Mouse (Mus musculus): Measurements from ENCODE around the gene Kng2. TPM values are rescaled to one million over a fixed set of nuclear protein-coding genes. Genes with fewer than 3 reads are reported as not detected.
"Not testable (repeated sequence)": the region's sequence is repeated elsewhere in the genome, so short reads cannot be mapped to it uniquely, and the experiment has no call there.

The Kng2 gene
- polyA plus RNA-seq, 1 experiment from 2014 or later = not detected

DNA sequence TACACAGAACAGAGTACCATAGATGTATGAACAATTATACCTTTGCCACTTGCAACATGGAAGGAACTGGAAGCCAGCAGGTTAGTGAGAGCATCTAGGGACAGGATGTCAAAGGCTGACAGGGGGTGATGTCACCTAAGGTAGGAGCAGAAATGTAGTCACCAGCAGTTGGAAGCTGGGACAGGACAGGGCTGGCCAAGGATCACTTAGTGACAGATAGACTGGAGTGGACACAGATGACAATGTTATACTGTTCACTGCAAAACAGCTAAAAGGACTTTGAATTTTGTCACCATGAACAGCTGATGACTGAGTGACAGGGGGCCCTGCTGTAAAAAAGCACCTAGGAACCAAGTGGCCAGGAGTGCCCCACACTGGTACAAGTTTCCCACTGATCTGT lies 2.7 kb downstream of the Kng2 start:
- no peaks in the 10 kb centered on the region for H3K36me3 ChIP-seq
- H3K9me3 ChIP-seq = no peaks in the 10 kb centered on the region
- H3K4me2 ChIP-seq (replicated peaks) = no peak overlapping the region
- no peaks in the 10 kb centered on the region for H3K27me3 ChIP-seq
- H3K4me1 ChIP-seq = no peaks in the 10 kb centered on the region
- no peak overlapping the region for H3K27ac ChIP-seq (replicated peaks)
- no peak overlapping the region for H3K9ac ChIP-seq (replicated peaks)
- no peak for ATAC-seq (replicated peaks)
- H3K4me3 ChIP-seq = no peak overlapping the region

DNA sequence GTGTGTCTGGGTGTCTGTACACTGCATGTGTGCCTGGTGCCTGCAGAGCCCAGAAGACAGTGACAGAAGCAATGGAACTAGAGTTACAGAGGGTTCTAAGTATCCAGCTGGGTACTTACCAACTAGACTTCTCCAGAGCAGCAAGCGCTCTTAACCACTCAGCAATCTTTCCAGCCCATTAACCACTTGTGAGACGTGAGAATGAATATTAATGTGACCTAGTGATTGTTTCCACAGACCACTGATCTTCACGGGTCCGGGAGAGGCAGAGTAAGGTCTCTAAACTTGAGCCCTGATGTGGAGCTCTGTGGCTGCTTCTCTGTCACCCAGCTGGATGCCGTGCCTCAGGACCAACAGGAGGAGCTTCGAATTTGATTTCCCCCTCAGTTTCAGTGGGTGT lies 4.2 kb downstream of the Kng2 start:
- no peak overlapping the region for H3K4me2 ChIP-seq (replicated peaks)
- H3K4me1 ChIP-seq = no peaks in the 10 kb centered on the region
- no peaks in the 10 kb centered on the region for H3K9me3 ChIP-seq
- no peak overlapping the region for H3K9ac ChIP-seq (replicated peaks)
- H3K27me3 ChIP-seq = no peaks in the 10 kb centered on the region
- H3K27ac ChIP-seq (replicated peaks) = no peak overlapping the region
- no peak for ATAC-seq (replicated peaks)
- no peaks in the 10 kb centered on the region for H3K36me3 ChIP-seq
- H3K4me3 ChIP-seq = no peak overlapping the region
- 41% methylated on average over 6 of the region's 6 CpGs for WGBS

DNA sequence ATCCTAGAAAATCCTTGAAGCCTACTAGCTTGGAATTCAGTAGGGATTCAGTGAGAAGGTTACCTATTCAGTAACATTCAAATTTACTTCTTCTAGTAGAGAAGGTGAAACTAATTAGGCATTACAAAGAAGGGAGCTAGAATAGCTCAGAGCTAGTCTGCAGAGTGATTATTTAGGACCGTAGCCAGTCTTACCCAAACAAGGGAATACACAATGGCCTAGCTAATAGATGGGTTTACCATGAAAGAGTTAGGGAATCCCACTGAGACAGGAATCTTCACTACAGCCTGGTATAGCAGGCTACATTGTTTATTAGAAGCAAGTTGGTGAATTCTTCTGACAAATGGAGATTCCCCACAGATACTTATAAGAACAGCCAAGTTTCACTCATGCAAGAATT lies 8.7 kb downstream of the Kng2 start:
- not testable (repeated sequence) for H3K4me3 ChIP-seq; H3K9ac ChIP-seq (replicated peaks); H3K27ac ChIP-seq (replicated peaks); H3K4me2 ChIP-seq (replicated peaks); H3K27me3 ChIP-seq; H3K36me3 ChIP-seq; H3K9me3 ChIP-seq; ATAC-seq (replicated peaks); H3K4me1 ChIP-seq
- 0% methylated on average over 1 of the region's 1 CpGs for WGBS

DNA sequence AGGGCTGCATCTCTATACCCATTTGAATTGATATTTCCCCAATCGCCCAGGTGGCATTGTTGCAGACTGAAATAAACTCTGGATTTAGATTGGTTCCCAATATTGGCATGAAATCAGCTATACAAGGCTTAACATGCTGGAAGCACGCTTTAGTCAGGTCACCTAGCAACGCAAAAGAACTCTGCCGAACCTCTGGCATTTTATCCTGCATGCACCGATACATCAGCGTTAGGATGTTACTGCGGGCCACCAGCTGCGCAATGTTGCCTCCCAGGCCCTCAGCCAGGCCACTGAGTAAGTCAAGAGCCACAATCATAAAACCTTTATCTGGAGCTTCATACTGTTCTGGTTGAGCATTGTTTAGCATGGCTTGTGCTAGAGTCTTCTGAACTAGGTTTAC lies 14.6 kb downstream of the Kng2 start:
- not testable (repeated sequence) for H3K9me3 ChIP-seq; H3K4me1 ChIP-seq; H3K4me2 ChIP-seq (replicated peaks); H3K4me3 ChIP-seq; H3K27ac ChIP-seq (replicated peaks); H3K9ac ChIP-seq (replicated peaks); ATAC-seq (replicated peaks); H3K36me3 ChIP-seq; H3K27me3 ChIP-seq
- 85% methylated on average over 8 of the region's 8 CpGs for WGBS

DNA sequence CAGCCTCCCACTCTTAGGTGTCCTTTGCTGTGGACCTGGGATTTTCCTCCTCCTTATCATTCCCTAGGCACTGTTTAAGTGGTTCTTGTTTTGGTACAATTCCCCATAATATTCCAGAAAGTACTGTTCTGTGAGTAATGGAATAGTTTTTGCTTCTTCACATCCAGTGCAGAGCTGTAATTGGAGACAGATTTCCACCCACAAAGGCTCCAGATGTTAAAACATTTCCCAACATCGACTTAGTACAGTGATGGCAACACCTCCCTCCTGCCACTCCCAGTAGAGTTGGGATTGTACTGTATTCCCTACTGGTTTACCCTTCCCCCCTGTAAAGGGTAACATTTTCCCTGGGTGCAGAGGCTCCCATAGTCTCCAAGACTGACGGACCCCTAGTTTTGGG lies 15.5 kb downstream of the Kng2 start:
- not testable (repeated sequence) for H3K4me3 ChIP-seq; H3K4me2 ChIP-seq (replicated peaks); H3K36me3 ChIP-seq; H3K27ac ChIP-seq (replicated peaks); H3K9ac ChIP-seq (replicated peaks); ATAC-seq (replicated peaks); H3K27me3 ChIP-seq; H3K4me1 ChIP-seq; H3K9me3 ChIP-seq
- WGBS = 90% methylated on average over 2 of the region's 2 CpGs

DNA sequence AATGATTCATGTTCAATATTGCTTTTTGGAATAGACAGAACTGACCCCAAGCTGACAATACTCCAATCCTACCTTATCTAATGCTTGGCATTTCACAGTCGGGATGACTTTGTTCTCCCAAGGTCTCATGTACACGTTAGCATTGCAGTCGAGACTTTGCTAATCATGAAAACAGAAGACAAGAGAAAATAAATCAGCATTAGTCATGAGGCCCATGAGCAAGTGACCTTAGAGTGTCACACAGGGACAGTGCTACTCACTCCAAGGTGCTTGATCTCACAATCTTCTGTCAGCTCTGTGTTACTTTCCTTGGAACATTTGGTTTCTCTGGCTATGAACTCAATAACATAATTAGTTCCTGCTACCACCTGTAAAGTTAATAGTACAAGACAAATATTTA lies 32.3 kb downstream of the Kng2 start:
- not testable (repeated sequence) for H3K9ac ChIP-seq (replicated peaks); H3K36me3 ChIP-seq; H3K4me2 ChIP-seq (replicated peaks); ATAC-seq (replicated peaks); H3K27ac ChIP-seq (replicated peaks); H3K4me1 ChIP-seq; H3K9me3 ChIP-seq; H3K27me3 ChIP-seq; H3K4me3 ChIP-seq
- WGBS = 90% methylated on average over 3 of the region's 3 CpGs

DNA sequence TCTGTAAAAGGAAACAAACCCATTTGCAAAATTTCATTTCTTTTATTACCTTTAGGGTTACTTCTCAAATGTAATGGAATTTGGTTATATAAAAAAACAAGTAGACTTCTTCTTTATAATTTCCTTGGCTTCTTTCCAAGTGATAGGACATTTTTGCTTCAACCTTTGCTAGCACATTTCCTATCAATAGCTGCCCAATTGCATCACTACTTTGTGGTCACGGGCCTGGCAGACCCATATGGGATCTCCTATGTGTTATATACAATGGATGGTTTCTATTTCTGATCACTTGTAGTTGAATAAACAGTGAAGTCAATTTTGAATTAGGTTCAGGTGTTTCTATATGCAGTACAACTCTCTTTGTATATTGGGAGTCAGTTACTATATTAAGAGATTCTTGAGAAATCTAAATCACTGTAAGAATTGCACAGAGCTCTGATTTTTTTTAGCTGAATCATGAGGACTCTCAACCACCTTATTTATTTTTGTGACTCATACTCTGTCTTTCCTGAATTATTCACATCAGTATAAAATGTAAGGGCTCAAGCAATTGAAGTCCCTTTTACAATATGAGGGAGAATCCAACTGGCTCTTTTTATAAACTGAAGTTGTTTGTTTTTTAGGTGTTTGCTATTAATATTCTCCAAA lies 61.8 kb downstream of the Kng2 start:
- no peak for ATAC-seq (replicated peaks)
- H3K36me3 ChIP-seq = no peaks in the 10 kb centered on the region
- H3K9ac ChIP-seq (replicated peaks) = no peak overlapping the region
- no peak overlapping the region for H3K27ac ChIP-seq (replicated peaks)
- 72% methylated on average over 1 of the region's 1 CpGs for WGBS
- H3K9me3 ChIP-seq = no peaks in the 10 kb centered on the region
- no peaks in the 10 kb centered on the region for H3K4me1 ChIP-seq
- no peak overlapping the region for H3K4me2 ChIP-seq (replicated peaks)
- H3K4me3 ChIP-seq = no peak overlapping the region
- H3K27me3 ChIP-seq = no peaks in the 10 kb centered on the region

DNA sequence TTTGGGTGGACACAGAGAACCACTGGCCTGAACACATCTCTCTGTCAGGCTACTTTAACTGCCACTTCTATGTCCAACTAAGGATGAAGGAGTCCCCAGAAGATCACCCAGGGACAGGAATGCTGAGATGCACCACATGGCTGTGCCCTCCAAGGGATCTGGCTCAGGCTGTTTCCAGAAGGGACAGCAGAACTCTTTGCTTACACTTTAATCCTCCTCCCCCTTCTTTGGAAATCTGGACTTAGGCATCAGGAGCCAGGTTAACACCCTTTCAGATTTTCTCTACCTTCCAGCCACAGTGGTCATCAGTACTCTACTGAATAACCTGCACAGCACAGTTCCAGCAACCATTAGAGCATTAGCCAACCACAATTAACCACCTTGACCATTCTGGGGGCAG lies 66.0 kb downstream of the Kng2 start:
- H3K36me3 ChIP-seq = no peaks in the 10 kb centered on the region
- ATAC-seq (replicated peaks) = no peak
- no peak overlapping the region for H3K4me3 ChIP-seq
- H3K27me3 ChIP-seq = no peaks in the 10 kb centered on the region
- H3K4me2 ChIP-seq (replicated peaks) = no peak overlapping the region
- H3K27ac ChIP-seq (replicated peaks) = no peak overlapping the region
- no peaks in the 10 kb centered on the region for H3K9me3 ChIP-seq
- H3K4me1 ChIP-seq = no peaks in the 10 kb centered on the region
- H3K9ac ChIP-seq (replicated peaks) = no peak overlapping the region

DNA sequence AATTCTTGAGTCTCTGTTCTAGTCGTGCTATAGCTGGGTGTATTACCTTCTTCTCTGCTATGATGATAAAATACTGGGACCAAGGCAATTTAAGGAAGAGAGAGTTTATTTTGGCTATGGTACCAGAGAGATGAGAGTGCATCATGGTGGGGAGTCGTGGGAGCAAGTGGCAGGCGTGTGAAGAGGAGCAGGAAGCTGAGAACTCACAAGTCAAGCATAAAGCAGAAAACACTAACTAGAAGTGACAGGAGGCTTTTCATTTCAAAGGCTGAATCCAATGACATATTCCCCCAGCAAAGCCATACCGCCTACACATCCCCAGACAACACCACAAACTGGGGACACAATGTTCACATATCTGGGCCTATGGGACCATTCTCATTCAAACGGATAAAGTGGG lies 67.0 kb downstream of the Kng2 start:
- H3K27me3 ChIP-seq = no peaks in the 10 kb centered on the region
- no peak for ATAC-seq (replicated peaks)
- no peak overlapping the region for H3K4me3 ChIP-seq
- no peak overlapping the region for H3K9ac ChIP-seq (replicated peaks)
- WGBS = 85% methylated on average over 5 of the region's 5 CpGs
- no peaks in the 10 kb centered on the region for H3K9me3 ChIP-seq
- H3K4me1 ChIP-seq = no peaks in the 10 kb centered on the region
- H3K27ac ChIP-seq (replicated peaks) = no peak overlapping the region
- no peaks in the 10 kb centered on the region for H3K36me3 ChIP-seq
- H3K4me2 ChIP-seq (replicated peaks) = no peak overlapping the region

DNA sequence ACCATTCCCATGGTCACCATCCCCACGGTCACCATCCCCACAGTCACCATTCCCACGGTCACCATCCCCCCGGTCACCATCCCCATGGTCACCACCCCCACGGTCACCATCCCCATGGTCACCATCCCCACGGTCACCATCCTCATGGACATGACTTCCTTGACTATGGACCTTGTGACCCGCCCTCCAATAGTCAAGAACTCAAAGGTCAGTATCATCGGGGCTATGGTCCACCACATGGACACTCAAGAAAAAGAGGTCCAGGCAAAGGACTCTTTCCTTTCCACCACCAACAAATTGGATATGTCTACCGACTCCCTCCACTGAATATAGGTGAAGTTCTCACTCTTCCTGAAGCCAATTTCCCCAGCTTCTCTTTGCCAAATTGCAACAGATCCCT lies 68.2 kb downstream of the Kng2 start:
- Histone ChIP-seq H3K4me1 (no peaks in the 10 kb centered on the region), H3K36me3 (no peaks in the 10 kb centered on the region), H3K27me3 (no peaks in the 10 kb centered on the region), H3K4me3 (no peak overlapping the region), H3K9ac (replicated peaks) (no peak overlapping the region), H3K4me2 (replicated peaks) (no peak overlapping the region), H3K9me3 (no peaks in the 10 kb centered on the region), H3K27ac (replicated peaks) (no peak overlapping the region)
- ATAC-seq (replicated peaks) = no peak
- WGBS = 93% methylated on average over 8 of the region's 8 CpGs

DNA sequence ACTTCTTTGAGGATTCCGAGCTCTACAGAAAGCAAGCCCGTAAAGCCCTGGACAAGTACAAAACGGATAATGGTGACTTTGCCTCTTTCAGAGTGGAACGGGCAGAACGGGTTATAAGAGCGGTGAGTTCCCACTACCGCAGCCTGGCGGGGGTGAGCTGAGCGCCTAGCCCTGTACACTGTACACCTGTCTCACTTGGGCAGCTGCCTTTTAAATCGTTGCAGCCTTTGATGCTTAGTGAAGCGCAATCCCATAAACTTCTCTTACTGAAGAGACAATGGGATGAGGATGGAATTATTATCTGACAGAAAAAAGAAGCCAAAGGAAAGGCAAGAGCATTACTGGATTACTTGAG lies 73.2 kb downstream of the Kng2 start:
- 71% methylated on average over 11 of the region's 11 CpGs for WGBS
- no peak for ATAC-seq (replicated peaks)

DNA sequence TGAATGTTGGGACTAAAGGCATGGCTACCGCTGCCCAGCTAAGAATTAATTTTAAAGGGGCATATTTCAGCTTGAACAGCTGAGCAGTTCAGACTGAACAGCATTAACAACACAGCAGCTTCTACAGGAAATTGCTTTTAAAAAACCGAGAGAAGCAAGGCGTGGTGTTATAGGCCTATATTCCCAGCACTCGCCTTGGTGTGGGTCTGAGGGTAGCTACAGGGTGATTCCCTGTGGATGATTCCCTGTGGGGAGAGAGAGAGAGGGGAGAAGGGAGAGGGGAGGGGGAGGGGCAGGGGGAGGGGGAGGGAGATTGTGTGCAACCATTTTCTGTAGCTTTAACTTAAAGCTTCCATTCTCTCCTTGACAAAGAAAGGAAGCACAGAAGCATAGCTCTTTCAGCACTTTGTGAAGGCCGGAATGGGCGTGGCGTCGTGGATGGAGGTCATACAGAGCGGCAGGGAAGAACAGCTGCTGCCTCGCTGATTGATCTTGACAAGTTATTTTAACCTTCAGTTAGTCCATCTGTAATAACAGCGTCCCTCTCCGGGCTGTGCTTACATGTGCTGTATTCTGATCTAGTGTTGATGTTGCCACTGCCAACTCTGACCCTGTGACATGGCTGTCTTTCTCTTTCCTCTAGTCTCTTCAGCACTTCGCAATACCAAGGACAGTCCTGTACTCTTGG lies 73.7 kb downstream of the Kng2 start:
- Histone ChIP-seq H3K27ac (replicated peaks) (no peak overlapping the region), H3K4me1 (no peaks in the 10 kb centered on the region), H3K36me3 (no peaks in the 10 kb centered on the region), H3K4me3 (no peak overlapping the region), H3K9me3 (no peaks in the 10 kb centered on the region), H3K9ac (replicated peaks) (no peak overlapping the region), H3K27me3 (no peaks in the 10 kb centered on the region), H3K4me2 (replicated peaks) (no peak overlapping the region)
- WGBS = 59% methylated on average over 13 of the region's 13 CpGs
- ATAC-seq (replicated peaks) = no peak; the same call in 1 of the 2 replicates

More for the DNA sequence above, 73.2 kb downstream of the Kng2 start:
- no peaks in the 10 kb centered on the region for H3K36me3 ChIP-seq
- H3K27me3 ChIP-seq = no peaks in the 10 kb centered on the region
- H3K9ac ChIP-seq (replicated peaks) = no peak overlapping the region
- no peaks in the 10 kb centered on the region for H3K9me3 ChIP-seq
- H3K4me1 ChIP-seq = no peaks in the 10 kb centered on the region
- H3K4me3 ChIP-seq = no peak overlapping the region
- H3K27ac ChIP-seq (replicated peaks) = no peak overlapping the region
- H3K4me2 ChIP-seq (replicated peaks) = no peak overlapping the region

DNA sequence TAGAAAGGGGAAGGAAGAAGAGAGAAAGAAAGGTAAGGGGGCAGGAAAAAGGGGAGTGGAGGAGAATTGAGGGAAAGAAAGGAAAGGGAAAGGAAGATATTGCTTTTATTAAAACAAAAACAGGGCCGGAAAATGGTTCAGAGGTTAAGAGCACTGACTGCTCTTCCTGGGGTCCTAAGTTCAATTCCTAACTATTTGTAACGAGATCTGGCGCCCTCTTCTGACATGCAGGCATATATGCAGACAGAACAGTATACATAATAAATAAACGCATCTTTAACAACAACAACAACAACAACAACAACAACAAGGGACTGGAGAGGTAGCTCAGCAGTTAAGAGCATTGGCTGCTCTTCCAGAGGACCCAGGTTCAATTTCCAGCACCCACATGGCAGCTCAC lies 76.2 kb downstream of the Kng2 start:
- no peak for ATAC-seq (replicated peaks)
- H3K27ac ChIP-seq (replicated peaks) = no peak overlapping the region
- no peak overlapping the region for H3K4me3 ChIP-seq
- H3K4me1 ChIP-seq = no peaks in the 10 kb centered on the region
- no peaks in the 10 kb centered on the region for H3K9me3 ChIP-seq
- no peak overlapping the region for H3K9ac ChIP-seq (replicated peaks)
- WGBS = 44% methylated on average over 4 of the region's 4 CpGs
- H3K36me3 ChIP-seq = no peaks in the 10 kb centered on the region
- H3K27me3 ChIP-seq = no peaks in the 10 kb centered on the region
- no peak overlapping the region for H3K4me2 ChIP-seq (replicated peaks)
